Comparison of ENCODE assay signal across 27 mouse cellular contexts in the genomic region with DNA sequence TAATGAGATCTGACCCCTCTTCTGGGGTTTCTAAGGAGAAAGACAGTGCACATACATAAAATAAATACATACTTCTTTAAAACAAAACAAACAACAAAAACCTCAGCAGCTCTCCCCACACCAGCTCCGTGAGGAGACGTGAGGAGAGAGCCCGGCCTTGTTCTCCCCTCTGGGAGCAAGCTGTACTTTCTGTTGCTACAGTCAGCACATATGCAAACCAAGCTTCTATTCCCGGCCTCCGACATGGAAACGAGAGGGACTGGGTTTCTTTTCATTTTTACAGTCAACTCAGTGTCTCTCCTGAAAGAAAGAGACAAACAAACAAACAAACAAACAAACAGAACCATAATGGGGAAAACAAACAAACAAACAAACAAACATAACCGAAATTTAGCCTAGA. TPM values are rescaled to one million over a fixed set of nuclear protein-coding genes. Genes with fewer than 3 reads are reported as not detected.
"Had no signal": no experiment of that assay in that cellular context is flagged by ENCODE, and none has a peak within 500 bp of the region (broad histone marks: within the 10 kb centered on the region; RNA-seq: fewer than 3 reads in every experiment).

No protein-coding gene starts in this region.

- H3K36me3 ChIP-seq: limb, embryonic 12.5 days; limb, embryonic 15.5 days had no signal

- DNase-seq: kidney, adult 18-20 months; kidney, postnatal 25 days; layer of hippocampus, adult 9-11 months; left cerebral cortex, postnatal 4 days; lung, adult 2 months; lung, postnatal 14 days; lung, postnatal 4 days; midbrain, embryonic 14.5 days; retina, postnatal 1 day; right cerebral cortex, postnatal 25 days; spleen, adult 18-20 months; thymus, adult 2 months; thymus, postnatal 14 days; thymus, postnatal 4 days had no signal

- ATAC-seq: intestine, embryonic 16.5 days had no signal

- H3K27me3 ChIP-seq: limb, embryonic 15.5 days had no signal

- H3K4me3 ChIP-seq: layer of hippocampus, adult 2 months; limb, embryonic 12.5 days; limb, embryonic 15.5 days had no signal

- H3K9me3 ChIP-seq: limb, embryonic 12.5 days; limb, embryonic 15.5 days had no signal

- H3K9ac ChIP-seq: limb, embryonic 12.5 days; limb, embryonic 15.5 days had no signal

- H3K4me2 ChIP-seq: limb, embryonic 12.5 days; limb, embryonic 15.5 days; midbrain, embryonic 11.5 days had no signal

- H3K27ac ChIP-seq: kidney, postnatal 0 days; layer of hippocampus, adult 2 months; limb, embryonic 12.5 days; limb, embryonic 15.5 days; stomach, postnatal 0 days had no signal

RNA-seq across cellular contexts. Expression of a gene that starts 2.6 kb away (rescaled TPM):
- total RNA-seq: left cerebral cortex, postnatal 14 days; left cerebral cortex, postnatal 4 days; midbrain, postnatal 0 days had no signal
- polyA plus RNA-seq: kidney, embryonic 14.5 days; kidney, postnatal 0 days; midbrain, embryonic 14.5 days; midbrain, postnatal 0 days; neural tube, embryonic 14.5 days; stomach, postnatal 0 days had no signal

RNA-seq across cellular contexts. Expression of a gene that starts 9.4 kb away (rescaled TPM):
- total RNA-seq: midbrain, postnatal 0 days had no signal
- polyA plus RNA-seq: large intestine, adult 2 months; lung, adult 2 months; neural tube, embryonic 11.5 days; thymus, adult 2 months had no signal
